Mouse (Mus musculus): ENCODE measurements around the gene Prpf4. TPM values are rescaled to one million over a fixed set of nuclear protein-coding genes. Genes with fewer than 3 reads are reported as not detected.

The Prpf4 gene
- polyA plus RNA-seq, 1 experiment: 0.44 TPM

- TF ChIP-seq FLI1 (IDR thresholded peaks at IDR 0.05; ENCODE audit: low read length) (no peak), GATA1 (IDR thresholded peaks at IDR 0.05; ENCODE audit: borderline replicate concordance, low read length) (no peak)
- peaks cover 14% of the 10 kb centered on the region for H3K4me1 ChIP-seq
- no peaks in the 10 kb centered on the region for H3K9me3 ChIP-seq
- no peak overlapping the region for H3K4me3 ChIP-seq (replicated peaks)
- no peaks in the 10 kb centered on the region for H3K27me3 ChIP-seq (replicated peaks)
- H3K36me3 ChIP-seq (replicated peaks; ENCODE audit: low read length): peaks cover 62% of the 10 kb centered on the region
Measured at GRCm38 (mm10) chr4:62384159-62384558, 24.4 kb upstream of the Prpf4 start.

GRCm38 (mm10) chr4:62385439-62385838, 23.2 kb upstream of the Prpf4 start:
- no peak for TF ChIP-seq GATA1 (IDR thresholded peaks at IDR 0.05; ENCODE audit: borderline replicate concordance, low read length)
- peaks cover 11% of the 10 kb centered on the region for H3K4me1 ChIP-seq
- H3K36me3 ChIP-seq (replicated peaks; ENCODE audit: low read length): peaks cover 71% of the 10 kb centered on the region

GRCm38 (mm10) chr4:62389592-62390512, 18.7 kb upstream of the Prpf4 start:
- H3K4me3 ChIP-seq (replicated peaks): no peak overlapping the region
- H3K27me3 ChIP-seq (replicated peaks): no peaks in the 10 kb centered on the region
- TF ChIP-seq FLI1 (IDR thresholded peaks at IDR 0.05; ENCODE audit: low read length) (no peak), GATA1 (IDR thresholded peaks at IDR 0.05; ENCODE audit: borderline replicate concordance, low read length) (no peak)
- peaks cover 85% of the 10 kb centered on the region for H3K36me3 ChIP-seq (replicated peaks; ENCODE audit: low read length)
- peaks cover 5% of the 10 kb centered on the region; the same call in 1 of the 2 replicates for H3K4me1 ChIP-seq
- H3K9me3 ChIP-seq: no peaks in the 10 kb centered on the region

More at GRCm38 (mm10) chr4:62385439-62385838, 23.2 kb upstream of the Prpf4 start:
- Histone ChIP-seq H3K4me3 (replicated peaks) (peak overlapping the region; percentile 56), H3K27me3 (replicated peaks) (no peaks in the 10 kb centered on the region), H3K9me3 (no peaks in the 10 kb centered on the region)

GRCm38 (mm10) chr4:62391892-62392291, 16.7 kb upstream of the Prpf4 start:
- H3K36me3 ChIP-seq (replicated peaks; ENCODE audit: low read length): peaks cover 86% of the 10 kb centered on the region
- no peak for TF ChIP-seq GATA1 (IDR thresholded peaks at IDR 0.05; ENCODE audit: borderline replicate concordance, low read length)
- no peak for TF ChIP-seq FLI1 (IDR thresholded peaks at IDR 0.05; ENCODE audit: low read length)

GRCm38 (mm10) chr4:62393459-62393858, 15.1 kb upstream of the Prpf4 start:
- Histone ChIP-seq H3K4me3 (replicated peaks) (no peak overlapping the region), H3K4me1 (peaks cover 37% of the 10 kb centered on the region), H3K27me3 (replicated peaks) (no peaks in the 10 kb centered on the region), H3K36me3 (replicated peaks; ENCODE audit: low read length) (peaks cover 86% of the 10 kb centered on the region), H3K9me3 (no peaks in the 10 kb centered on the region)
- TF ChIP-seq GATA1 (IDR thresholded peaks at IDR 0.05; ENCODE audit: borderline replicate concordance, low read length) (no peak), FLI1 (IDR thresholded peaks at IDR 0.05; ENCODE audit: low read length) (no peak)

More at GRCm38 (mm10) chr4:62391892-62392291, 16.7 kb upstream of the Prpf4 start:
- no peaks in the 10 kb centered on the region for H3K27me3 ChIP-seq (replicated peaks)
- H3K4me3 ChIP-seq (replicated peaks): no peak overlapping the region
- H3K4me1 ChIP-seq: peaks cover 22% of the 10 kb centered on the region
- H3K9me3 ChIP-seq: no peaks in the 10 kb centered on the region

- H3K4me3 ChIP-seq (replicated peaks): no peak overlapping the region
- H3K9me3 ChIP-seq: no peaks in the 10 kb centered on the region
- TF ChIP-seq FLI1 (IDR thresholded peaks at IDR 0.05; ENCODE audit: low read length) (no peak), GATA1 (IDR thresholded peaks at IDR 0.05; ENCODE audit: borderline replicate concordance, low read length) (no peak)
- peaks cover 85% of the 10 kb centered on the region for H3K36me3 ChIP-seq (replicated peaks; ENCODE audit: low read length)
- H3K27me3 ChIP-seq (replicated peaks): no peaks in the 10 kb centered on the region
- H3K4me1 ChIP-seq: peaks cover 49% of the 10 kb centered on the region
Measured at GRCm38 (mm10) chr4:62395806-62396205, 12.8 kb upstream of the Prpf4 start.

- H3K9me3 ChIP-seq: no peaks in the 10 kb centered on the region
- no peak for TF ChIP-seq GATA1 (IDR thresholded peaks at IDR 0.05; ENCODE audit: borderline replicate concordance, low read length)
- TF ChIP-seq FLI1 (IDR thresholded peaks at IDR 0.05; ENCODE audit: low read length): no peak
- no peak overlapping the region for H3K4me3 ChIP-seq (replicated peaks)
- peaks cover 46% of the 10 kb centered on the region for H3K4me1 ChIP-seq
- peaks cover 85% of the 10 kb centered on the region for H3K36me3 ChIP-seq (replicated peaks; ENCODE audit: low read length)
- H3K27me3 ChIP-seq (replicated peaks): no peaks in the 10 kb centered on the region
Measured at GRCm38 (mm10) chr4:62397616-62398365, 10.8 kb upstream of the Prpf4 start.

- peaks cover 52% of the 10 kb centered on the region for H3K4me1 ChIP-seq
- TF ChIP-seq FLI1 (IDR thresholded peaks at IDR 0.05; ENCODE audit: low read length) (no peak), GATA1 (IDR thresholded peaks at IDR 0.05; ENCODE audit: borderline replicate concordance, low read length) (no peak)
- H3K9me3 ChIP-seq: no peaks in the 10 kb centered on the region
- H3K4me3 ChIP-seq (replicated peaks): no peak overlapping the region
- no peaks in the 10 kb centered on the region for H3K27me3 ChIP-seq (replicated peaks)
- H3K36me3 ChIP-seq (replicated peaks; ENCODE audit: low read length): peaks cover 87% of the 10 kb centered on the region
Measured at GRCm38 (mm10) chr4:62398956-62399355, 9.6 kb upstream of the Prpf4 start.

GRCm38 (mm10) chr4:62406133-62406532, 2.5 kb upstream of the Prpf4 start:
- Histone ChIP-seq H3K4me1 (peaks cover 45% of the 10 kb centered on the region), H3K4me3 (replicated peaks) (no peak overlapping the region), H3K27me3 (replicated peaks) (no peaks in the 10 kb centered on the region), H3K36me3 (replicated peaks; ENCODE audit: low read length) (peaks cover 53% of the 10 kb centered on the region), H3K9me3 (no peaks in the 10 kb centered on the region)
- TF ChIP-seq FLI1 (IDR thresholded peaks at IDR 0.05; ENCODE audit: low read length): no peak
- no peak for TF ChIP-seq GATA1 (IDR thresholded peaks at IDR 0.05; ENCODE audit: borderline replicate concordance, low read length)

All from megakaryocyte, embryonic 14.5 days (primary cell).